Mouse (Mus musculus) neutrophil, adult 59 days (primary cell): ENCODE results near the gene Aplp2. TPM values are rescaled to one million over a fixed set of nuclear protein-coding genes. Genes with fewer than 3 reads are reported as not detected.

Source experiments
- total RNA-seq, 2 experiments: library from RNA; stranded (reverse); gene quantifications; 1 replicate in 1 of 2; 2 replicates in 1 of 2; pipeline ENCODE4 v1.2.4; 2023

Aplp2 gene
- total RNA-seq, result 10 to 100 TPM; 45.7 to 65.7 TPM

DNA sequence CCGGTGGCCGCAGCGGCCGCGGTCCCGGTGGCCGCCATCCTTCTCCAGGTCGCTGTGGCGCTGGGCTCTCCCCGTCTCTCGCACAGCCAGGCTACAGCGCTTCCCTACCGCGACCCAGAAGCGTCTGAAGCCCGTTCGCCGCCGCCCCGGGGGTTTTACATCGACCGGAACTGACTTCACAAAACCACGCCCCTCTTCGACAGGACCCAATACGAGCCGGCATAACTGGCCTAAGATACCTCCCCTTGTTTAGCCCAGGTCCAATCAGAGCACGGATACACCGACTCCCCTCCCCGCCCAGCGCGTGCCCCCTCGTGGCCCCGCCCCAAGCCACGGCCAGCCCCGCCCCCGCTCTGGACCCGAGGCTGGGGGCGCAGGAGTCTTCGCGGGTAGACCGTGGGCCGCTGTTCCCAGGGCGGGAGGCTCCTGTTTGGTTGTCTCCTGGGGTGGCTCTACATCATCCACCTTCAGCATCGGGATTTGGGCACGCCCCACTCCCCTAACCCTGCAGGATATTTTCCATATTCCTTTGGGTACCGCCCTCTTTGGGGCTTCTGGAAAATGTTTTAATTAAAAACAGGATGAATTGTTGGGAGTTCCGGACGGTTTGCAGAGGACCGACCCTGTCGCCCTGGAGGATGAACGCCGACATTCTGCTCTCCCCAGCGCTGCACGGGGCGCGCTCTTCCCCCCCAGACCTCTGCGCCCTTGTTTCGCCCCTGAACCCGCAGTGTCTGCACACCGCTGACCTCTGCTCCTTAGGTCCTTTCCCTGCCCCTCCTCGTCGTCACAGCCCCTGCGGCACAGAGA, at the start of gene Aplp2:
Gene Aplp2 (minus strand): TSS at position 126 of the 810 bp plus-strand sequence.

DNA sequence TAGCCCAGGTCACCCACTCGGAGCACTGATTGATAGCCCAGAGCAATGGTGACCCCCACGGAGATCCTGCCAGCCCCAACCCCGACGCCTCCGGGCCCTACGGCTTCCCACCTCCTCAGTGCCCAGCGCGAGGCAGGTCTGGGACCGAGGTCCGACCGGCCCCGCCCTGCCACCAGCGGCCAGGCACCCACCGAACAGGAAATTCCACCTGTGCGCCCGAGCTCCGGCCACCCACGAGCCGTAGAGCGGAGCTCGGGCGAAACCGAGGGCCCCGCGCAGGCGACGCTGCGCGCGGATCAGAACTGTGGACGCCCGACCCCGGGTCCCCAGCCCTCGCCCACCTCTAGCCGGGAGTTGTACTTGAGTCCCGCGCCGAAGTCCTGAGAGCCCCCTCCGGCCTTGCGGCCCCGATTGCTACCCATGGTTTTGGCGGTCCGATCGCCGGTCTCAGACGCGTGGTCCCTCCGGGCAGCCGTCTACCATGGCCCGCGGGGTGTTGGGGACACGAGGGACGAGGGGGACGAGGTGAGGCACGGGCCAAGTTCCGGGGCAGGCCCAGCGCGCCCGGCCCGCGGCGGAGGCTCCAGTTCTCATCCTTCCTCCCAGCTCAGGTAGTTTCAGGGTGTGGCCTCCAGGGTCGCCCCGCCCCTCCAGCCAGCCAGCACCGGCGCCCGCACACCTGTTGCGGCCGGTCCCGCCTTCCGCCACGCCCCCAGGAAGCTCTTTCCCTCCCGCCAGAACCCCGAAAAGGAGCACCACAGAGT, 80.2 kb downstream of the Aplp2 start, which contains the start of gene St14:
Gene St14 (minus strand): TSS at position 649 of the 764 bp plus-strand sequence.

Other genes with a start within 250 kb of the Aplp2 start
- gene Zbtb44, start 181.2 kb downstream of the Aplp2 start, total RNA-seq, result 10 to 100 TPM; 27.3 to 29.2 TPM
- gene St14, start 80.0 kb downstream of the Aplp2 start, total RNA-seq, result 1 to 10 TPM; 2.1 to 2.7 TPM
- gene Prdm10, start 68.7 kb upstream of the Aplp2 start, total RNA-seq, result 10 to 100 TPM; 11.5 to 12.3 TPM
- gene Nfrkb, start 174.4 kb upstream of the Aplp2 start, total RNA-seq, result 10 to 100 TPM; 19.9 to 22.0 TPM